Mouse (Mus musculus): ENCODE measurements around the gene Med1. TPM values are rescaled to one million over a fixed set of nuclear protein-coding genes. Genes with fewer than 3 reads are reported as not detected.
A peak's percentile ranks its signal among the peaks of the same experiment; 100 is the strongest.
"Not testable (repeated sequence)": the region's sequence is repeated elsewhere in the genome, so short reads cannot be mapped to it uniquely, and the experiment has no call there.

Gene Med1
- polyA plus RNA-seq (2015; fragmentation: Nextera tagmentation; extraction: Ambion mirVana) = 15.0 and 16.2 TPM in 2 replicates

DNA sequence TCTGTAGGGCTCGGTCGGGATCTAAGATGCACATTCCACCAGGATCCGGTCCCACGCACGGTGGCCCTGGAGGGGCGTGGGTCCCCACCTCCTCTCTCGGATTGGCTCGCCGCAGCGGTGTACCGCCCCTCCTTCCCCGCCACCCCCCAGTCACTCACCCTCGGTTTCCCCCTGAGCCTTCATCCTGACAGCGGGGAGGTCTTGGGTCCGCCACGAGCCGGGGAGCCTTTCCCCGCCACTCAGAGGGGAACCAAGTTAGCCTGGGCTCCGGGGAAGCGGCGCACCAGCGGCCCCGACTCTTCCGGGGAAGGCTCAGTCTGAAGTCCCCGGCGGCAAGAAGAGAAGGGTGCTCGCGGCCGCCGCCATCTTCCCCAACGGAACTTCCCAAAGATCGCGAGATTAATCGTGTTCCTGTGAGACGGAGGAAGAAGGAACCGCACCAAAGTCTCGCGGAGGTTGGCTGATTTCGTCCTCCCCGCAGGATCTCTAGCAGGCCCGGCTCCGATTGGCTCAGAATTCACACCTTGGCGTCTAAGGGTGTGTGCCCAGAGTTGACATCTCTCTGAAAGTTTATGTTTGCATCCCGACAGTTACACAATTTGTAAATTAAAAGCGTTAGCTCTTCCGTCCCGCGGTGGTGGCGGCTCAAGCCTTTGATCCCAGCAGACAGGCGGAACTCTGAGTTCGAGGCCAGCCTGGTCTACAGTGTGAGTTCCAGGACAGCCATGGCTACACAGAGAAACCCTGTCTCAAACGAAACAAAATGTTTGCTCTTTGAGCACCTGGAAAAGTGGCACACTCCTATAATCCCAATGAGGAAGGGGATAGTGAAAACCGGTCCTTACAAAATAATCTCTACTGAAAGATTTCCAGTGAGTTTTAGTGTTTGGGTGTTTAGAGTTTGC lies at the start of gene Med1:
TSS of gene Med1 (minus strand) at position 393 of the 905 bp plus-strand sequence.
- peaks cover 16% of the 10 kb centered on the region for H3K4me1 ChIP-seq (ENCODE audit: insufficient read depth)
- peak within 1 kb of the TSS; percentile 80 for H3K9ac ChIP-seq (replicated peaks)
- H3K36me3 ChIP-seq (replicated peaks; ENCODE audit: insufficient read depth, low read length) = peaks cover 15% of the 10 kb centered on the region
- H3K4me2 ChIP-seq (ENCODE audit: low read depth, low read length) = peak within 1 kb of the TSS; percentile 76
- H3K27ac ChIP-seq (ENCODE audit: low read depth) = peak within 1 kb of the TSS; percentile 87
- ATAC-seq (peak; percentile 98), DNase-seq (peak; percentile 93)
- WGBS (ENCODE audit: insufficient replicate concordance) = 1% methylated on average over 52 of the region's 53 CpGs
- peak; percentile 85 for TF ChIP-seq EP300 (IDR thresholded peaks at IDR 0.05; ENCODE audit: low read depth)
- TF ChIP-seq CTCF (IDR thresholded peaks at IDR 0.05; ENCODE audit: low read depth) = peak; percentile 13; the same call in 1 of the 2 replicates
- H3K4me3 ChIP-seq (ENCODE audit: low read depth, low read length) = peak within 1 kb of the TSS; percentile 83
- no peaks in the 10 kb centered on the region for H3K9me3 ChIP-seq (ENCODE audit: low read length)
- H3K27me3 ChIP-seq (ENCODE audit: insufficient read depth, low read length) = no peaks in the 10 kb centered on the region

GRCm38 (mm10) chr11:98238995-98239394 lies 45.9 kb upstream of the Med1 start:
- WGBS (ENCODE audit: insufficient replicate concordance) = 93% methylated on average over 3 of the region's 3 CpGs
- peaks cover 73% of the 10 kb centered on the region for H3K36me3 ChIP-seq (replicated peaks; ENCODE audit: insufficient read depth, low read length)

DNA sequence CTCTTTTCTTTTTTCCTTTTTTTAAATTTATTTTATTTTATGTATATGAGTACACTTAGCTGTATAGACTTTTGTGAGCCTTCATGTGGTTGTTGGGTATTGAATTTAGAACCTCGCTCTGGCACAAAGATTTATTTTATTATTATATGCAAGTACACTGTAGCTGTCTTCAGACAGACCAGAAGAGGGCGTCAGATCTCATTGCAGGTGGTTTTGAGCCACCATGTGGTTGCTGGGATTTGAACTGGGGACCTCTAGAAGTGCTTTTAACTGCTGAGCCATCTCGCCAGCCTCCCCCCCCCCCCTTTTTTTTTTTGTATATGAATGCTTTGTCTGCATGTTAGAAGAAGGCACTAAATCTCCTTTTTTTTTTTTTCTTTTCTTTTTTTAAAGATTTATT lies 45.3 kb upstream of the Med1 start:
- DNase-seq (no peak), ATAC-seq (no peak)
- Histone ChIP-seq H3K4me1 (ENCODE audit: insufficient read depth) (no peaks in the 10 kb centered on the region), H3K9ac (replicated peaks) (no peak overlapping the region), H3K27ac (ENCODE audit: low read depth) (no peak overlapping the region), H3K27me3 (ENCODE audit: insufficient read depth, low read length) (no peaks in the 10 kb centered on the region), H3K36me3 (replicated peaks; ENCODE audit: insufficient read depth, low read length) (peaks cover 70% of the 10 kb centered on the region), H3K4me2 (ENCODE audit: low read depth, low read length) (no peak overlapping the region), H3K9me3 (ENCODE audit: low read length) (no peaks in the 10 kb centered on the region), H3K4me3 (ENCODE audit: low read depth, low read length) (no peak overlapping the region)
- TF ChIP-seq CTCF (IDR thresholded peaks at IDR 0.05; ENCODE audit: low read depth) (peak; percentile 13; the same call in 1 of the 2 replicates), EP300 (IDR thresholded peaks at IDR 0.05; ENCODE audit: low read depth) (no peak)
- WGBS (ENCODE audit: insufficient replicate concordance) = 83% methylated on average over 3 of the region's 3 CpGs

More at GRCm38 (mm10) chr11:98238995-98239394, 45.9 kb upstream of the Med1 start:
- no peak overlapping the region for H3K9ac ChIP-seq (replicated peaks)
- DNase-seq (no peak), ATAC-seq (no peak)
- no peaks in the 10 kb centered on the region for H3K4me1 ChIP-seq (ENCODE audit: insufficient read depth)
- no peaks in the 10 kb centered on the region for H3K9me3 ChIP-seq (ENCODE audit: low read length)
- TF ChIP-seq CTCF (IDR thresholded peaks at IDR 0.05; ENCODE audit: low read depth) = no peak
- no peaks in the 10 kb centered on the region for H3K27me3 ChIP-seq (ENCODE audit: insufficient read depth, low read length)
- H3K4me3 ChIP-seq (ENCODE audit: low read depth, low read length) = no peak overlapping the region
- H3K4me2 ChIP-seq (ENCODE audit: low read depth, low read length) = no peak overlapping the region
- H3K27ac ChIP-seq (ENCODE audit: low read depth) = no peak overlapping the region

GRCm38 (mm10) chr11:98226349-98226748 lies 33.3 kb upstream of the Med1 start:
- H3K4me3 ChIP-seq (ENCODE audit: low read depth, low read length) = no peak overlapping the region
- no peaks in the 10 kb centered on the region for H3K4me1 ChIP-seq (ENCODE audit: insufficient read depth)
- no peaks in the 10 kb centered on the region for H3K9me3 ChIP-seq (ENCODE audit: low read length)
- WGBS (ENCODE audit: insufficient replicate concordance) = 63% methylated on average over 1 of the region's 1 CpGs
- H3K4me2 ChIP-seq (ENCODE audit: low read depth, low read length) = no peak overlapping the region
- no peak for DNase-seq
- ATAC-seq = no peak
- TF ChIP-seq EP300 (IDR thresholded peaks at IDR 0.05; ENCODE audit: low read depth) (0 out of 2 replicates have a peak, but pooled peaks have one; percentile 32), CTCF (IDR thresholded peaks at IDR 0.05; ENCODE audit: low read depth) (no peak)
- no peaks in the 10 kb centered on the region for H3K27me3 ChIP-seq (ENCODE audit: insufficient read depth, low read length)
- H3K36me3 ChIP-seq (replicated peaks; ENCODE audit: insufficient read depth, low read length) = peaks cover 76% of the 10 kb centered on the region
- no peak overlapping the region for H3K9ac ChIP-seq (replicated peaks)
- H3K27ac ChIP-seq (ENCODE audit: low read depth) = no peak overlapping the region

DNA sequence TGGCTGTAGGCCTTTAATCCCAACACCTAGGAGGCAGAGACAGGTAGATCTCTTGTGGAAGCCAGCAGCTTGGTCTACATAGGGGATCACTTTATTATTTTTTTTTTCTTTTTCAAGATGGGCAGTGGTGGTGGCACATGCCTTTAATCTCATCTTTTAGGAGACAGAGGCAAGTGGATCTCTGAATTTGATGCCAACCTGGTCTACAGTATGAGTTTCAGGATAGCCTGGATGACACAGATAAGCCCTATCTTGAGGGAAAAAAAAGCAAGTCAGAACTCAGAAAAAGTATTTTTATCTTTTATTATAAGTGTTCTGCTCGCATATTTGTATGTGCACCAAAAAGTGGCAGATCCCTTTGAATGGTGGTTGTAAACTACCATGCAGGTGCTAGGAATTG lies 20.2 kb upstream of the Med1 start:
- no peak for DNase-seq
- Histone ChIP-seq H3K4me3 (ENCODE audit: low read depth, low read length) (no peak overlapping the region), H3K27me3 (ENCODE audit: insufficient read depth, low read length) (no peaks in the 10 kb centered on the region), H3K27ac (ENCODE audit: low read depth) (no peak overlapping the region), H3K36me3 (replicated peaks; ENCODE audit: insufficient read depth, low read length) (peaks cover 54% of the 10 kb centered on the region), H3K4me1 (ENCODE audit: insufficient read depth) (0 out of 2 replicates have a peak, but pooled peaks cover 9% of the 10 kb centered on the region), H3K9ac (replicated peaks) (no peak overlapping the region; the same call in 1 of the 2 replicates), H3K9me3 (ENCODE audit: low read length) (no peaks in the 10 kb centered on the region), H3K4me2 (ENCODE audit: low read depth, low read length) (peak overlapping the region; percentile 38)
- 45% methylated on average over 1 of the region's 1 CpGs for WGBS (ENCODE audit: insufficient replicate concordance)
- TF ChIP-seq CTCF (IDR thresholded peaks at IDR 0.05; ENCODE audit: low read depth) (no peak), EP300 (IDR thresholded peaks at IDR 0.05; ENCODE audit: low read depth) (peak; percentile 76)
- ATAC-seq = no peak

GRCm38 (mm10) chr11:98209661-98210060 lies 16.6 kb upstream of the Med1 start:
- peaks cover 41% of the 10 kb centered on the region for H3K36me3 ChIP-seq (replicated peaks; ENCODE audit: insufficient read depth, low read length)
- not testable (repeated sequence) for H3K27ac ChIP-seq (ENCODE audit: low read depth); H3K4me2 ChIP-seq (ENCODE audit: low read depth, low read length)

GRCm38 (mm10) chr11:98206281-98206680 lies 13.2 kb upstream of the Med1 start:
- Histone ChIP-seq H3K36me3 (replicated peaks; ENCODE audit: insufficient read depth, low read length) (peaks cover 24% of the 10 kb centered on the region), H3K27ac (ENCODE audit: low read depth) (peak overlapping the region; percentile 37; the same call in 1 of the 2 replicates), H3K4me1 (ENCODE audit: insufficient read depth) (peaks cover 12% of the 10 kb centered on the region), H3K9ac (replicated peaks) (peak overlapping the region; percentile 39; the same call in 1 of the 2 replicates), H3K4me2 (ENCODE audit: low read depth, low read length) (peak overlapping the region; percentile 66), H3K4me3 (ENCODE audit: low read depth, low read length) (peak overlapping the region; percentile 44)
- H3K9me3 ChIP-seq (ENCODE audit: low read length); ATAC-seq; H3K27me3 ChIP-seq (ENCODE audit: insufficient read depth, low read length); DNase-seq: not testable (repeated sequence)
- 58% methylated on average over 3 of the region's 3 CpGs for WGBS (ENCODE audit: insufficient replicate concordance)

More at GRCm38 (mm10) chr11:98209661-98210060, 16.6 kb upstream of the Med1 start:
- H3K4me1 ChIP-seq (ENCODE audit: insufficient read depth) = peaks cover 15% of the 10 kb centered on the region
- H3K27me3 ChIP-seq (ENCODE audit: insufficient read depth, low read length); ATAC-seq; H3K4me3 ChIP-seq (ENCODE audit: low read depth, low read length); DNase-seq; H3K9ac ChIP-seq (replicated peaks); H3K9me3 ChIP-seq (ENCODE audit: low read length): not testable (repeated sequence)
- WGBS (ENCODE audit: insufficient replicate concordance) = 82% methylated on average over 4 of the region's 5 CpGs

Measured in liver, postnatal 0 days (tissue).